Mouse (Mus musculus) mesoderm, embryonic 11.5 days (tissue): ENCODE data around the gene Kctd7.

Experiments
- DNase-seq: peaks from one replicate; pipeline ENCODE4 v3.0.0-alpha.2; 2012; ENCODE audit warnings: low read depth, low spot score

The Kctd7 gene

GRCm38 (mm10) chr5:130143101-130143500, 1.6 kb upstream of the Kctd7 start:
- DNase-seq = no peak

- peak; percentile 80 for DNase-seq
Observed at GRCm38 (mm10) chr5:130143977-130144333, 706 bp upstream of the Kctd7 start.

- no peak for DNase-seq
Observed at GRCm38 (mm10) chr5:130145961-130146360, 1.3 kb downstream of the Kctd7 start.

- DNase-seq = no peak
Observed at GRCm38 (mm10) chr5:130149726-130150310, 5.2 kb downstream of the Kctd7 start.

- no peak for DNase-seq
Observed at GRCm38 (mm10) chr5:130154286-130154685, 9.6 kb downstream of the Kctd7 start.

GRCm38 (mm10) chr5:130158545-130158944, 13.9 kb downstream of the Kctd7 start:
- DNase-seq = no peak

GRCm38 (mm10) chr5:130159761-130160201, 15.1 kb downstream of the Kctd7 start:
- DNase-seq = no peak

GRCm38 (mm10) chr5:130163670-130164069, 19.0 kb downstream of the Kctd7 start:
- peak; percentile 72 for DNase-seq

- no peak for DNase-seq
Observed at GRCm38 (mm10) chr5:130165213-130165612, 20.6 kb downstream of the Kctd7 start.

- no peak for DNase-seq
Observed at GRCm38 (mm10) chr5:130169109-130169508, 24.4 kb downstream of the Kctd7 start.

- DNase-seq = no peak
Observed at GRCm38 (mm10) chr5:130170666-130171422, 26.2 kb downstream of the Kctd7 start.

- DNase-seq = peak; percentile 92
Observed at GRCm38 (mm10) chr5:130171423-130171954, 26.8 kb downstream of the Kctd7 start, which contains the start of gene Rabgef1. TSS of gene Rabgef1 (plus strand) at chr5:130171798.

GRCm38 (mm10) chr5:130171956-130172601, 27.4 kb downstream of the Kctd7 start:
- DNase-seq = peak; percentile 50

- DNase-seq = no peak
Observed at GRCm38 (mm10) chr5:130173012-130173411, 28.4 kb downstream of the Kctd7 start.

GRCm38 (mm10) chr5:130177871-130178270, 33.2 kb downstream of the Kctd7 start:
- DNase-seq = no peak

GRCm38 (mm10) chr5:130180362-130180761, 35.7 kb downstream of the Kctd7 start:
- no peak for DNase-seq

GRCm38 (mm10) chr5:130181740-130182540, 37.3 kb downstream of the Kctd7 start:
- DNase-seq = no peak

- no peak for DNase-seq
Observed at GRCm38 (mm10) chr5:130182541-130182821, 37.8 kb downstream of the Kctd7 start.

- DNase-seq = no peak
Observed at GRCm38 (mm10) chr5:130184193-130184856, 39.7 kb downstream of the Kctd7 start.

GRCm38 (mm10) chr5:130185312-130185711, 40.7 kb downstream of the Kctd7 start:
- no peak for DNase-seq

GRCm38 (mm10) chr5:130187383-130187782, 42.7 kb downstream of the Kctd7 start:
- DNase-seq = no peak
